In genomic region chr10:86331681-86332281, GRCm38 (mm10) we compare ENCODE assay signal across 9 mouse cellular contexts. TPM values are rescaled to one million over a fixed set of nuclear protein-coding genes. Genes with fewer than 3 reads are reported as not detected.
DNase-seq lines count a peak whose midpoint lies in the region; ATAC-seq lines count a peak whose summit lies in the region.
"Had no signal": no experiment of that assay in that cellular context is flagged by ENCODE, and none has a peak within 500 bp of the region (broad histone marks: within the 10 kb centered on the region; RNA-seq: fewer than 3 reads in every experiment).

No protein-coding gene starts in this region.

- H3K36me3 ChIP-seq in liver, embryonic 12.5 days, result no peaks in the 10 kb centered on the region
- H3K36me3 ChIP-seq in embryonic facial prominence, embryonic 13.5 days, result 0 out of 2 replicates have a peak, but pooled peaks cover 4% of the 10 kb centered on the region
- H3K36me3 ChIP-seq in limb, embryonic 15.5 days, result no peaks in the 10 kb centered on the region; the same call in 1 of the 2 replicates

- peak overlapping the region; percentile 73 for H3K27ac ChIP-seq in liver, embryonic 12.5 days
- peak overlapping the region; percentile 80 for H3K27ac ChIP-seq in embryonic facial prominence, embryonic 13.5 days
- H3K27ac ChIP-seq in limb, embryonic 15.5 days, result peak overlapping the region; percentile 89

- peaks cover 82% of the 10 kb centered on the region for H3K4me1 ChIP-seq in liver, embryonic 12.5 days
- H3K4me1 ChIP-seq in embryonic facial prominence, embryonic 13.5 days, result peaks cover 69% of the 10 kb centered on the region
- H3K4me1 ChIP-seq in limb, embryonic 15.5 days, result peaks cover 80% of the 10 kb centered on the region

- no peak overlapping the region for H3K4me2 ChIP-seq in liver, embryonic 12.5 days
- H3K4me2 ChIP-seq in embryonic facial prominence, embryonic 13.5 days, result no peak overlapping the region
- no peak overlapping the region for H3K4me2 ChIP-seq in limb, embryonic 15.5 days

- no peak for DNase-seq in liver
- peak; percentile 47 for DNase-seq in heart, postnatal 4 days
- no peak for DNase-seq in retina, embryonic 14.5 days (ENCODE audit: low spot score)
- DNase-seq in thymus, postnatal 0 days (ENCODE audit: low spot score), result no peak
- no peak for DNase-seq in cerebellum, adult 9-11 months

- no peaks in the 10 kb centered on the region for H3K27me3 ChIP-seq in liver, embryonic 12.5 days (replicated peaks)
- H3K27me3 ChIP-seq in embryonic facial prominence, embryonic 13.5 days, result no peaks in the 10 kb centered on the region
- no peaks in the 10 kb centered on the region for H3K27me3 ChIP-seq in limb, embryonic 15.5 days

- 60% methylated on average over 7 of the region's 7 CpGs for WGBS in liver, embryonic 12.5 days (ENCODE audit: insufficient replicate concordance)
- 14% methylated on average over 7 of the region's 7 CpGs for WGBS in embryonic facial prominence, embryonic 13.5 days
- WGBS in limb, embryonic 15.5 days, result 10% methylated on average over 7 of the region's 7 CpGs

- H3K4me3 ChIP-seq in liver, embryonic 12.5 days, result no peak overlapping the region
- no peak overlapping the region for H3K4me3 ChIP-seq in embryonic facial prominence, embryonic 13.5 days
- H3K4me3 ChIP-seq in limb, embryonic 15.5 days, result no peak overlapping the region
- H3K4me3 ChIP-seq: erythroblast, embryonic 14.5 days had no signal

- H3K9ac ChIP-seq in liver, embryonic 12.5 days, result no peak overlapping the region
- no peak overlapping the region for H3K9ac ChIP-seq in embryonic facial prominence, embryonic 13.5 days
- no peak overlapping the region for H3K9ac ChIP-seq in limb, embryonic 15.5 days

- ATAC-seq in liver, embryonic 12.5 days, result no peak
- ATAC-seq in embryonic facial prominence, embryonic 13.5 days (ENCODE audit: insufficient number of reproducible peaks, insufficient read depth, low FRiP score, low TSS enrichment, low read depth), result no peak
- ATAC-seq in limb, embryonic 15.5 days (ENCODE audit: insufficient number of reproducible peaks, low FRiP score, low TSS enrichment, low read depth), result 0 out of 2 replicates have a peak, but pooled peaks have one; percentile 37

- no peaks in the 10 kb centered on the region for H3K9me3 ChIP-seq in liver, embryonic 12.5 days (replicated peaks)
- H3K9me3 ChIP-seq in embryonic facial prominence, embryonic 13.5 days, result no peaks in the 10 kb centered on the region
- no peaks in the 10 kb centered on the region for H3K9me3 ChIP-seq in limb, embryonic 15.5 days

RNA-seq across cellular contexts. Expression of gene Timp3, which starts 31.6 kb away (rescaled TPM):
- polyA plus RNA-seq in liver, embryonic 12.5 days (2016; fragmentation: Nextera tagmentation; extraction: Ambion mirVana), result 16.3 and 17.0 TPM in 2 replicates
- polyA plus RNA-seq in embryonic facial prominence, embryonic 13.5 days (2015; fragmentation: Nextera tagmentation; extraction: Ambion mirVana), result 62.7 and 74.0 TPM in 2 replicates
- total RNA-seq in heart, postnatal 4 days (2021), result 100 to 1,000 TPM; 139 to 143 TPM
- 85.5 and 93.5 TPM in 2 replicates for polyA plus RNA-seq in limb, embryonic 15.5 days (2015; fragmentation: Nextera tagmentation; extraction: Ambion mirVana)
- polyA plus RNA-seq in thymus, postnatal 0 days (2015; fragmentation: Nextera tagmentation; extraction: Ambion mirVana), result 18.2 and 25.2 TPM in 2 replicates
